11 mouse cellular contexts compared by ENCODE assay signal in genomic region chr8:94354069-94354531, GRCm38 (mm10). TPM values are rescaled to one million over a fixed set of nuclear protein-coding genes. Genes with fewer than 3 reads are reported as not detected.
DNase-seq lines count a peak whose midpoint lies in the region; ATAC-seq lines count a peak whose summit lies in the region.
"Had no signal": no experiment of that assay in that cellular context is flagged by ENCODE, and none has a peak within 500 bp of the region (broad histone marks: within the 10 kb centered on the region; RNA-seq: fewer than 3 reads in every experiment).

No protein-coding gene starts in this region.

- H3K27ac ChIP-seq in kidney, embryonic 14.5 days (ENCODE audit: low read depth, low read length) = no peak overlapping the region
- no peak overlapping the region for H3K27ac ChIP-seq in intestine, embryonic 14.5 days (ENCODE audit: low read depth)
- H3K27ac ChIP-seq: limb, embryonic 13.5 days had no signal

- H3K4me1 ChIP-seq in kidney, embryonic 14.5 days (ENCODE audit: control insufficient read depth, insufficient read depth, low read length) = no peaks in the 10 kb centered on the region
- no peaks in the 10 kb centered on the region for H3K4me1 ChIP-seq in intestine, embryonic 14.5 days (replicated peaks; ENCODE audit: control insufficient read depth, insufficient read depth, low read length)
- H3K4me1 ChIP-seq: limb, embryonic 13.5 days had no signal

- DNase-seq in kidney, adult 11 months = peak; percentile 93
- DNase-seq in intestine, embryonic 14.5 days (ENCODE audit: low spot score) = peak; percentile 51
- DNase-seq in large intestine, adult 2 months (ENCODE audit: low read depth, low spot score) = peak; percentile 98
- peak; percentile 64 to 67 for DNase-seq in natural killer cell, adult 2 months (ENCODE audit: low spot score in 2 of 2)
- DNase-seq in ovary, adult 18-20 months (ENCODE audit: low spot score) = no peak
- no peak for DNase-seq in right cerebral cortex, postnatal 25 days
- DNase-seq in frontal cortex, postnatal 10 days (ENCODE audit: low spot score in 2 of 2) = no peak
- DNase-seq: cerebellum, adult 8-10 months; gastrocnemius, postnatal 25 days had no signal

- H3K36me3 ChIP-seq in kidney, embryonic 14.5 days (ENCODE audit: control insufficient read depth, insufficient read depth, low read length) = no peaks in the 10 kb centered on the region
- no peaks in the 10 kb centered on the region for H3K36me3 ChIP-seq in intestine, embryonic 14.5 days (ENCODE audit: control insufficient read depth, insufficient read depth, low read length)
- H3K36me3 ChIP-seq: limb, embryonic 13.5 days had no signal

- H3K4me2 ChIP-seq in kidney, embryonic 14.5 days (replicated peaks; ENCODE audit: low read depth, low read length) = no peak overlapping the region
- no peak overlapping the region for H3K4me2 ChIP-seq in intestine, embryonic 14.5 days (ENCODE audit: low read length)
- H3K4me2 ChIP-seq: limb, embryonic 13.5 days had no signal

- WGBS in kidney, embryonic 14.5 days = 66% methylated on average over 7 of the region's 7 CpGs
- 67% methylated on average over 7 of the region's 7 CpGs for WGBS in intestine, embryonic 14.5 days
- 27% methylated on average over 7 of the region's 7 CpGs for WGBS in large intestine, adult 2 months

- H3K4me3 ChIP-seq in kidney, embryonic 14.5 days (ENCODE audit: low read length) = no peak overlapping the region
- no peak overlapping the region for H3K4me3 ChIP-seq in intestine, embryonic 14.5 days (ENCODE audit: low read depth, low read length)
- H3K4me3 ChIP-seq: limb, embryonic 13.5 days had no signal

- no peak for ATAC-seq in kidney, embryonic 14.5 days (ENCODE audit: low FRiP score, low TSS enrichment)
- ATAC-seq in intestine, embryonic 14.5 days (replicated peaks; ENCODE audit: low FRiP score, low TSS enrichment, low read depth) = no peak

- no peak overlapping the region for H3K9ac ChIP-seq in kidney, embryonic 14.5 days (ENCODE audit: low read depth, low read length)
- no peak overlapping the region for H3K9ac ChIP-seq in intestine, embryonic 14.5 days (ENCODE audit: low read length)
- H3K9ac ChIP-seq: limb, embryonic 13.5 days had no signal

- H3K9me3 ChIP-seq in kidney, embryonic 14.5 days (ENCODE audit: control insufficient read depth, low read length) = no peaks in the 10 kb centered on the region
- no peaks in the 10 kb centered on the region for H3K9me3 ChIP-seq in intestine, embryonic 14.5 days (ENCODE audit: control insufficient read depth, low read length)
- H3K9me3 ChIP-seq: limb, embryonic 13.5 days had no signal

- no peaks in the 10 kb centered on the region for H3K27me3 ChIP-seq in kidney, embryonic 14.5 days (ENCODE audit: control insufficient read depth, insufficient read depth, low read length)
- H3K27me3 ChIP-seq in intestine, embryonic 14.5 days (replicated peaks; ENCODE audit: control insufficient read depth, insufficient read depth, low read length) = no peaks in the 10 kb centered on the region
- H3K27me3 ChIP-seq: limb, embryonic 13.5 days had no signal

RNA-seq across cellular contexts. Expression of gene Slc12a3, which starts 25.1 kb away (rescaled TPM):
- 0.39 and 0.51 TPM in 2 replicates for polyA plus RNA-seq in kidney, embryonic 14.5 days (2014; fragmentation: Nextera tagmentation; extraction: Ambion mirVana)
- polyA plus RNA-seq in intestine, embryonic 14.5 days (2014; fragmentation: Nextera tagmentation; extraction: Ambion mirVana) = 0.05 TPM in 1 of 2 replicates, not detected in the other
- 0.05 and 0.21 TPM in 2 replicates for polyA plus RNA-seq in large intestine, adult 2 months (2012; rRNA removed)
- polyA plus RNA-seq: limb, embryonic 13.5 days had no signal

RNA-seq across cellular contexts. Expression of gene Herpud1, which starts 32.1 kb away (rescaled TPM):
- polyA plus RNA-seq in kidney, embryonic 14.5 days (2014; fragmentation: Nextera tagmentation; extraction: Ambion mirVana) = 53.7 and 61.2 TPM in 2 replicates
- 77.7 and 97.4 TPM in 2 replicates for polyA plus RNA-seq in intestine, embryonic 14.5 days (2014; fragmentation: Nextera tagmentation; extraction: Ambion mirVana)
- polyA plus RNA-seq in large intestine, adult 2 months (2012; rRNA removed) = 170 and 227 TPM in 2 replicates

Comparison
In these comparisons a context has a peak if more than half of its experiments do, and no peak if none do; other contexts are left out.
1. DNase-seq: peak in kidney, adult 11 months (single experiment), intestine, embryonic 14.5 days (single experiment), large intestine, adult 2 months (single experiment) and natural killer cell, adult 2 months (2 of 2); none in ovary, adult 18-20 months (single experiment), right cerebral cortex, postnatal 25 days (single experiment) and frontal cortex, postnatal 10 days (0 of 2).